Mouse (Mus musculus): ENCODE results near the gene Med13l. TPM values are rescaled to one million over a fixed set of nuclear protein-coding genes. Genes with fewer than 3 reads are reported as not detected.

Med13l gene
- polyA plus RNA-seq, 1 experiment from 2014 or later: 10.4 TPM

- Histone ChIP-seq H3K4me2 (ENCODE audit: low read depth, low read length) (no peak overlapping the region), H3K27ac (ENCODE audit: low read length) (peak overlapping the region; percentile 88)
- WGBS: 46% methylated on average over 6 of the region's 6 CpGs
These were observed 44.0 kb upstream of the Med13l start for GRCm38 (mm10) chr5:118516470-118516869.

GRCm38 (mm10) chr5:118520457-118520856 lies 40.0 kb upstream of the Med13l start:
- Histone ChIP-seq H3K9ac (ENCODE audit: low read length) (no peak overlapping the region), H3K9me3 (replicated peaks; ENCODE audit: control insufficient read depth, low read length) (no peaks in the 10 kb centered on the region), H3K4me1 (ENCODE audit: control insufficient read depth, insufficient read depth, low read length) (peaks cover 8% of the 10 kb centered on the region), H3K27ac (ENCODE audit: low read length) (no peak overlapping the region), H3K27me3 (ENCODE audit: control insufficient read depth, insufficient read depth, low read length) (no peaks in the 10 kb centered on the region), H3K4me3 (replicated peaks; ENCODE audit: low read length) (no peak overlapping the region), H3K36me3 (ENCODE audit: control insufficient read depth, insufficient read depth, low read length) (no peaks in the 10 kb centered on the region), H3K4me2 (ENCODE audit: low read depth, low read length) (no peak overlapping the region)
- ATAC-seq (ENCODE audit: insufficient read depth, low FRiP score): no peak
- 63% methylated on average over 3 of the region's 3 CpGs for WGBS

More at GRCm38 (mm10) chr5:118516470-118516869, 44.0 kb upstream of the Med13l start:
- Histone ChIP-seq H3K36me3 (ENCODE audit: control insufficient read depth, insufficient read depth, low read length) (no peaks in the 10 kb centered on the region), H3K9me3 (replicated peaks; ENCODE audit: control insufficient read depth, low read length) (no peaks in the 10 kb centered on the region), H3K4me1 (ENCODE audit: control insufficient read depth, insufficient read depth, low read length) (peaks cover 32% of the 10 kb centered on the region), H3K27me3 (ENCODE audit: control insufficient read depth, insufficient read depth, low read length) (0 out of 2 replicates have a peak, but pooled peaks cover 2% of the 10 kb centered on the region), H3K4me3 (replicated peaks; ENCODE audit: low read length) (no peak overlapping the region), H3K9ac (ENCODE audit: low read length) (no peak overlapping the region)
- ATAC-seq (ENCODE audit: insufficient read depth, low FRiP score): no peak

DNA sequence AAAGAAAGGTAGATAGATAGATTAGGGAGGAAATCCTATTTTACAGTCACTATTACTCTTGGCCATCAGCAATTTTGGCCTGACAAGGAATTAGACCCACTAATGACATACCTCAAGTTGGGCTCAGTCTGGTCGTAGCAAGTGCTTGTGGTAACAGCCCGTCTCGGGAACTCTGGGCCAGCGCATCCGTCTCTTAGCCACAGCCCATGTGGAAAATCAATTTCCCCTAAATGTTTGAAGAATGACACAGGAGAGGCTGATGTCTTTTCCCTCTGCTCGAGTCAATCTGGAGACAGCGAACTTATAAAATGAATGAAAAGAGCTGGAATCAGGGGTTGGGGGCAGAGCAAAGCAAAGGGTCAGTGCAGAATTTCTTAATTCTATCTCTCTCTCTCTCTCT lies 36.1 kb upstream of the Med13l start:
- 71% methylated on average over 7 of the region's 7 CpGs for WGBS
- H3K9me3 ChIP-seq (replicated peaks; ENCODE audit: control insufficient read depth, low read length): no peaks in the 10 kb centered on the region

GRCm38 (mm10) chr5:118525634-118526033 lies 34.8 kb upstream of the Med13l start:
- H3K27me3 ChIP-seq (ENCODE audit: control insufficient read depth, insufficient read depth, low read length): no peaks in the 10 kb centered on the region
- no peak overlapping the region for H3K4me2 ChIP-seq (ENCODE audit: low read depth, low read length)
- no peaks in the 10 kb centered on the region for H3K36me3 ChIP-seq (ENCODE audit: control insufficient read depth, insufficient read depth, low read length)
- H3K4me1 ChIP-seq (ENCODE audit: control insufficient read depth, insufficient read depth, low read length): no peaks in the 10 kb centered on the region
- H3K4me3 ChIP-seq (replicated peaks; ENCODE audit: low read length): no peak overlapping the region
- no peaks in the 10 kb centered on the region for H3K9me3 ChIP-seq (replicated peaks; ENCODE audit: control insufficient read depth, low read length)
- 74% methylated on average over 6 of the region's 6 CpGs for WGBS
- ATAC-seq (ENCODE audit: insufficient read depth, low FRiP score): no peak
- no peak overlapping the region for H3K9ac ChIP-seq (ENCODE audit: low read length)
- no peak overlapping the region for H3K27ac ChIP-seq (ENCODE audit: low read length)

More for the DNA sequence above, 36.1 kb upstream of the Med13l start:
- Histone ChIP-seq H3K27ac (ENCODE audit: low read length) (no peak overlapping the region), H3K36me3 (ENCODE audit: control insufficient read depth, insufficient read depth, low read length) (no peaks in the 10 kb centered on the region), H3K9ac (ENCODE audit: low read length) (no peak overlapping the region), H3K4me2 (ENCODE audit: low read depth, low read length) (no peak overlapping the region), H3K27me3 (ENCODE audit: control insufficient read depth, insufficient read depth, low read length) (no peaks in the 10 kb centered on the region), H3K4me3 (replicated peaks; ENCODE audit: low read length) (no peak overlapping the region), H3K4me1 (ENCODE audit: control insufficient read depth, insufficient read depth, low read length) (no peaks in the 10 kb centered on the region)
- ATAC-seq (ENCODE audit: insufficient read depth, low FRiP score): no peak

GRCm38 (mm10) chr5:118526504-118526903 lies 34.0 kb upstream of the Med13l start:
- H3K36me3 ChIP-seq (ENCODE audit: control insufficient read depth, insufficient read depth, low read length): no peaks in the 10 kb centered on the region
- 57% methylated on average over 13 of the region's 13 CpGs for WGBS
- ATAC-seq (ENCODE audit: insufficient read depth, low FRiP score): no peak
- no peak overlapping the region for H3K4me2 ChIP-seq (ENCODE audit: low read depth, low read length)
- H3K4me1 ChIP-seq (ENCODE audit: control insufficient read depth, insufficient read depth, low read length): no peaks in the 10 kb centered on the region
- H3K9ac ChIP-seq (ENCODE audit: low read length): no peak overlapping the region
- no peaks in the 10 kb centered on the region for H3K9me3 ChIP-seq (replicated peaks; ENCODE audit: control insufficient read depth, low read length)
- no peaks in the 10 kb centered on the region for H3K27me3 ChIP-seq (ENCODE audit: control insufficient read depth, insufficient read depth, low read length)
- no peak overlapping the region for H3K27ac ChIP-seq (ENCODE audit: low read length)
- no peak overlapping the region for H3K4me3 ChIP-seq (replicated peaks; ENCODE audit: low read length)

- Histone ChIP-seq H3K4me2 (ENCODE audit: low read depth, low read length) (no peak overlapping the region), H3K9me3 (replicated peaks; ENCODE audit: control insufficient read depth, low read length) (no peaks in the 10 kb centered on the region), H3K9ac (ENCODE audit: low read length) (no peak overlapping the region), H3K4me3 (replicated peaks; ENCODE audit: low read length) (no peak overlapping the region), H3K27ac (ENCODE audit: low read length) (no peak overlapping the region), H3K27me3 (ENCODE audit: control insufficient read depth, insufficient read depth, low read length) (no peaks in the 10 kb centered on the region), H3K4me1 (ENCODE audit: control insufficient read depth, insufficient read depth, low read length) (0 out of 2 replicates have a peak, but pooled peaks cover 3% of the 10 kb centered on the region), H3K36me3 (ENCODE audit: control insufficient read depth, insufficient read depth, low read length) (no peaks in the 10 kb centered on the region)
- ATAC-seq (ENCODE audit: insufficient read depth, low FRiP score): no peak
- 44% methylated on average over 7 of the region's 7 CpGs for WGBS
These were observed 31.2 kb upstream of the Med13l start for GRCm38 (mm10) chr5:118529241-118529640.

DNA sequence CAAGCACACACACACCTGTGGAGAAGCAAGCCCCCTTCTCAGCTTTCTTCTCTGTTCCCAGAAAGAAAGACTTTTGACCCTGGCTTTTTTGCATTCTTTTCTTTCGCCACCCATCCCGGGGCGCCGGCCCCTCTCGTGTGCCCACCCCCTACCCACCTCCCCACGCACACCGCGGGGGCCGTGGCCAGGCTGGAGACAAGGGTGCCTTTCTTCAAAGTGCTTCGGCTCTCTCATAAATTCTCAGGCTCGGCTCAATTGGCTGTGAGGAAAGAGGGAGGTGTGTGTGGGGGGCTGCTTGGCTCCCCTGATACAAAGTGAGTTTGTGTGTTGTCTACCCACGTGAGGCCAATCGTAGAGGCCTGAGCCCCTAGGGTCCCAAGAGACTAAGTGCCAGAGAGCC lies 28.4 kb upstream of the Med13l start:
- Histone ChIP-seq H3K4me2 (ENCODE audit: low read depth, low read length) (no peak overlapping the region), H3K4me3 (replicated peaks; ENCODE audit: low read length) (no peak overlapping the region), H3K9me3 (replicated peaks; ENCODE audit: control insufficient read depth, low read length) (no peaks in the 10 kb centered on the region), H3K27ac (ENCODE audit: low read length) (no peak overlapping the region), H3K9ac (ENCODE audit: low read length) (no peak overlapping the region), H3K4me1 (ENCODE audit: control insufficient read depth, insufficient read depth, low read length) (peaks cover 16% of the 10 kb centered on the region; the same call in 1 of the 2 replicates), H3K36me3 (ENCODE audit: control insufficient read depth, insufficient read depth, low read length) (no peaks in the 10 kb centered on the region), H3K27me3 (ENCODE audit: control insufficient read depth, insufficient read depth, low read length) (no peaks in the 10 kb centered on the region)
- 19% methylated on average over 13 of the region's 13 CpGs for WGBS
- ATAC-seq (ENCODE audit: insufficient read depth, low FRiP score): no peak

DNA sequence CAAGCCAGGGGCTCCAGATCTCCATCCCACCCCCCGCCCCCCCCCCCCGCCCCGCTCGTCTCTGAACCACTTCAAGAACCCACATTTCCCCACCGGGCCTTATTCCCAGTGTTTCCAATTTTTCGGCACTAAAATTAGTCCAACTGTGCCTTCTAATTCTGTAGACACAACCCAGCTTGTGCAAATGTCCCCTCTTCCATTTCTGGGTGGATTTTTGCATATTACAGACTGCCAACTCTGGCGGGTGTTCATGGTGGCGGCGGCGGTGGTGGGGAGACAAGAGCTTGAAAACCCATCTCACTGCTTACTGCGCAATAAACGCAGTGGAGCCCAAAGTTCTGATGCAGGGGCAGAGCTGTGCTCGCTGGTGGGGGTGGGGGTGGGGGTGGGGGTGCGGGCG lies 27.8 kb upstream of the Med13l start:
- no peak overlapping the region for H3K4me2 ChIP-seq (ENCODE audit: low read depth, low read length)
- H3K27me3 ChIP-seq (ENCODE audit: control insufficient read depth, insufficient read depth, low read length): no peaks in the 10 kb centered on the region
- ATAC-seq (ENCODE audit: insufficient read depth, low FRiP score): no peak
- H3K4me1 ChIP-seq (ENCODE audit: control insufficient read depth, insufficient read depth, low read length): peaks cover 16% of the 10 kb centered on the region; the same call in 1 of the 2 replicates
- no peak overlapping the region for H3K9ac ChIP-seq (ENCODE audit: low read length)
- no peak overlapping the region for H3K4me3 ChIP-seq (replicated peaks; ENCODE audit: low read length)
- H3K36me3 ChIP-seq (ENCODE audit: control insufficient read depth, insufficient read depth, low read length): no peaks in the 10 kb centered on the region
- no peak overlapping the region for H3K27ac ChIP-seq (ENCODE audit: low read length)
- H3K9me3 ChIP-seq (replicated peaks; ENCODE audit: control insufficient read depth, low read length): no peaks in the 10 kb centered on the region
- WGBS: 51% methylated on average over 12 of the region's 15 CpGs

DNA sequence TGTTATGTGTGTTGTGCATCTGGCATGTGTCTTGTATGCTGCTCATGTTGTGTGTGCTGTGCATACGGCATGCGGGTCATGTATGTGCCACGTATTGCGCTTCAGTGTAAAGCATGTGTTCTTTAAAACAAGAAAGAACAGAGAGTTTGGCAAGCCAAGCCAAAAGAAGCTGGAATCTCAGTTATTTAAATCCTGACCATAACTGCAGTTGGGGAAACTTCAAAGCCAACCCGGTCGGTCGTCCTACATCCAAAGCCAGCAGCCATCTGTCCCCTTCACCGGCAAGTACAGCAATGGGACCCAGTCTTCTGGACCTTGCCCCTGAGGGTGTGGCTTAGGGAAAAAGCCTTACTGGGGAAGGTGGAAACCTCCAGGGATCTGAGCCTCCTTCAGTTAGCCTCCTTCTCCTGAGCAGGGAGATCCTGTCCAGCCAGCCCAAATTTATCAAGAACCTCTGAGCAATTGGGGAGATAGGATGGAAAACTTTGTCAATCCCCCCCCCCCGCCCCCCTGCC lies 26.0 kb upstream of the Med13l start:
- ATAC-seq (ENCODE audit: insufficient read depth, low FRiP score): peak; percentile 61; the same call in 1 of the 2 replicates
- WGBS: 52% methylated on average over 9 of the region's 9 CpGs
- no peak overlapping the region for H3K9ac ChIP-seq (ENCODE audit: low read length)
- no peaks in the 10 kb centered on the region for H3K9me3 ChIP-seq (replicated peaks; ENCODE audit: control insufficient read depth, low read length)
- H3K4me3 ChIP-seq (replicated peaks; ENCODE audit: low read length): no peak overlapping the region
- no peaks in the 10 kb centered on the region for H3K27me3 ChIP-seq (ENCODE audit: control insufficient read depth, insufficient read depth, low read length)
- H3K27ac ChIP-seq (ENCODE audit: low read length): peak overlapping the region; percentile 69
- H3K36me3 ChIP-seq (ENCODE audit: control insufficient read depth, insufficient read depth, low read length): no peaks in the 10 kb centered on the region
- H3K4me1 ChIP-seq (ENCODE audit: control insufficient read depth, insufficient read depth, low read length): peaks cover 19% of the 10 kb centered on the region
- H3K4me2 ChIP-seq (ENCODE audit: low read depth, low read length): no peak overlapping the region
